Mouse (Mus musculus): ENCODE results near the gene Negr1. TPM values are rescaled to one million over a fixed set of nuclear protein-coding genes. Genes with fewer than 3 reads are reported as not detected.

Negr1 gene
- polyA plus RNA-seq, 1 experiment, result 16.4 TPM

DNA sequence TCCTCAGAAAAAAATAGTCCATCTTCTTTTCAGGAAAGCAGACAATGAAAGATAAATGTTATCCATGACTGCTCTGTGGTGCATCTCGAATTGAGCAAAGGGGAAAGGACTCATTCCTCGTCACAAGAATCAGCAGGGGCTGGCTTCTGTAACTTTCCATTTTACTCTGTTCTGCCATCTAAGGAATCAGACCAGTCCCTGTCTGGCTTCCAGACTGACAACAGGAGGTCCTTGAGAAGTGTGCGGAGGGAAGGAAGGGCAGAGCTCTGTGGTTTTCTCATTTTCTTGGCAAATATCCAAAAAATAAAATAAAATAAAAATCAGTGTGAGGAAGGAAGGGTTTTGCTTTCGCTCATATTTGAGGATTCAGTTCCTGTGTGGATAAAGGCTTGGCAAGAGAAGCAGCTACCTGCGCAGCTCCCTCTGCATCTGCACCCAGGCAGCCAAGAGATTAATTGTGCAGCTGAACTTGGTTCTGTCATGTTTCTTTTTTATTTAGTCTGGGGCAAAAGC is 373.2 kb downstream of the Negr1 start:
- Histone ChIP-seq H3K4me1 (ENCODE audit: control insufficient read depth, insufficient read depth, insufficient read length, low read length) (no peaks in the 10 kb centered on the region), H3K27ac (replicated peaks; ENCODE audit: low read depth, low read length) (no peak overlapping the region), H3K4me3 (ENCODE audit: insufficient read depth, low read depth, low read length) (no peak overlapping the region)

DNA sequence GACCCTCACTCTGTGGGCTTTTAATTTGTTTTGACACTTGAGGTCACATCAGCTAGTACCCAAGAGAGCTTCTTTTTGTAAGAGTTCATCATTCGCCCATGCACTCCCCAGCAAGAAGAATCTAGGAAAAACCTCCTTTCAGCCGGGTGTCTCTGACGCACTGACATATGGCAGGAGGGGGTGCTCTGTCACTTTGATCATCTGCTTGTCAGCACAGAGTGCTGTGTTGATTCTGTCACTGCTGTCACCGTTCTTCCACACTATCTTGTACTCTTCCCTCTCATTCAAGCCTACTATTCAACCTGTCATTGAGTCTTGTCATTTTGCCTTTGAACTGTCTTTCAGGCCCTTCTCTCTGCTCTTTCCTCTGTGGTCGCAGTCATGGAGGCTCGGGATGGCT is 385.8 kb downstream of the Negr1 start:
- no peak overlapping the region for H3K27ac ChIP-seq (replicated peaks; ENCODE audit: low read depth, low read length)
- no peak overlapping the region for H3K4me3 ChIP-seq (ENCODE audit: insufficient read depth, low read depth, low read length)
- H3K4me1 ChIP-seq (ENCODE audit: control insufficient read depth, insufficient read depth, insufficient read length, low read length), result no peaks in the 10 kb centered on the region

DNA sequence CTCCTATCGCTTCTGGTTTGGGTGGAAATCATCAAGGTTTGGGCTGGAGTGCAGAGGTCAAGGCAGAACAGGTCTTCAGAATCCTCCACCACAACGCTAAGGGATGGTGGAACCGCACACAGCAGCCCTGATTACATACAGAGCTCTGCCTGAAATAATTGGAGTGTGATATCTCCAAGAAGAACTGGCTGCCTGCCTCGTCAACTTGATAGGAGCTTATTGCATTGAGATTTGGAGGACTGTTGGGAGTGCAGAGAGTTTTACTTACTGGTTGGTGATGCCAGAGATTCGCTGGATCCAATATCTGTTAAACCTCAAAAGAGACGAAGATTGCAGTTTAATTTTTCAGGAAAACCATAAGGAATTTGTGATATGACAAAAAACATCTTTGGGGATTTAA is 391.4 kb downstream of the Negr1 start:
- Histone ChIP-seq H3K27ac (replicated peaks; ENCODE audit: low read depth, low read length) (no peak overlapping the region), H3K4me1 (ENCODE audit: control insufficient read depth, insufficient read depth, insufficient read length, low read length) (no peaks in the 10 kb centered on the region), H3K4me3 (ENCODE audit: insufficient read depth, low read depth, low read length) (no peak overlapping the region)

DNA sequence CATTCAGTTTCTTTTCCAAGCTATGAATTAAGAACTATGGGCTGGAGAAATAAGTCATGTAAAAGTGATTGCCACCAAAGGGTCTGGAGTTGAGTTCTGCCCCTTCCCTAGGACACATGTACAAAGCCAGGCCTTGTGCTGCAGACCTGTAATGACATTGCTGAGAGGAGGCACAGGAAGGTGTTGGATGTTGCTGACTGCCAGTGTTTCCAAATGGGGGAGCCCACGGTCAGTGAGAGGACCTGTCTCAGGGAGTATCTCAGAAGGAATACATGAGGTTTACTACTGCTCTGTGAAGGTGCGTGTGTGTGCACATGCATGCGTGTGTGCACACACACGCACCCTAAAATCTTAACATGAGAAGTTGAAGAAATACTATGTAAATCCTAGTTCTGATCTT is 393.5 kb downstream of the Negr1 start:
- Histone ChIP-seq H3K4me1 (ENCODE audit: control insufficient read depth, insufficient read depth, insufficient read length, low read length) (no peaks in the 10 kb centered on the region), H3K4me3 (ENCODE audit: insufficient read depth, low read depth, low read length) (no peak overlapping the region), H3K27ac (replicated peaks; ENCODE audit: low read depth, low read length) (no peak overlapping the region)

DNA sequence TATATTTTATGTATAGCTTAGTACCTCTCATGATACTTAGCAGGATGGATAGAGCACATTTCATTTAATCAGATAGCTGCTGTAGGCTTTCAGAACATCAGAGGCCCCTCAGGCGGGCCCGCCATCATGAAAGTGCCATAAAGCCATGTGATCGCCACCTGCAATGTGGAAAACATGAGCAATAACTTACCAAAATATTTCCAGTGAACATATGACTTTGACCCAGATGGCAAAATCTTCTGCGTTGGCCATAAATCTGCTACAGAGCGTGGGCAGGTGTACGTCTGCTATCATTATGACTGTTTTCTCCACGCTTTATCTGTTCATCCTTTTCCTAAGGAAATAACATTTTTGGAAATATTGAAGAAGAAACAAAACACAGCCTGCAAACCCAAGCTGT is 397.0 kb downstream of the Negr1 start:
- Histone ChIP-seq H3K4me1 (ENCODE audit: control insufficient read depth, insufficient read depth, insufficient read length, low read length) (no peaks in the 10 kb centered on the region), H3K4me3 (ENCODE audit: insufficient read depth, low read depth, low read length) (no peak overlapping the region), H3K27ac (replicated peaks; ENCODE audit: low read depth, low read length) (no peak overlapping the region)

DNA sequence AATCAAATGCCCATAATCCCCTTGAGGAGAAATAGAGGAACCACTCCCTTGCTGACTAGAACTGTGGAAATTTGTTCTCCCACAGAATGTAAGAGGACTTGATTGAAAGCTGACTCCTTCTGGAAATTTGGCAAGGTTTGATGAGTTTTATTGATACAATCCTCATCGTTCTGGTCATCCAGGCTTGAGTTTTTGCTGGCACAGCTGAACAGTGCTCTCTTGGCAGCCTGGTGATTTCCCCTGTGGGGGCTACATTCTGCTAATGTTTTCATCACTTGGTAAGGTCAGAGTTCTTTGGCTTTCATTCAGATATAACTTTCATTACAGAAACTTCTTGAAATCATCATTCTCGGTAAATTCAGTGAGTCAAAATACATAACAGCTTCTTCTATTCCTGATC is 407.2 kb downstream of the Negr1 start:
- no peak overlapping the region for H3K27ac ChIP-seq (replicated peaks; ENCODE audit: low read depth, low read length)
- H3K4me1 ChIP-seq (ENCODE audit: control insufficient read depth, insufficient read depth, insufficient read length, low read length), result peaks cover 2% of the 10 kb centered on the region; the same call in 1 of the 2 replicates
- H3K4me3 ChIP-seq (ENCODE audit: insufficient read depth, low read depth, low read length), result no peak overlapping the region

DNA sequence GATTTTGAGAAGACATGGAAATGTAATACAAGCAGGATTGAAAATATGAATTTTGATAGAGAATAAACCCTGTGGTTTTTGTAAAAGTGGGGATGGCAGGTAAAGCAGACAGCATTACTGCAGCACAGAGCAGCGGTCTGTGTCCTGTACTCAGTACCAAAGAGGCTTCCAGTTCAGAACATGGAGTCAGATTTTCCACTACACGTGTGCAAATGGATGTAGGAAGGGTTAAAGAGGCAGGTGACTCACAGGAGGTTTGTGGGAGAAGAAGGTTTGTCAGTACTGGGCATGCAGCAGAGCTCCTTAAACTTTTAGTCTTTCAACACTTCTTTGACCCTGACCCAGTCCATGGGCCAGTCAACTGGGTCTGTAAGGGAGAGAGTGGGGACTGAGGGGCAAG is 409.5 kb downstream of the Negr1 start:
- Histone ChIP-seq H3K4me1 (ENCODE audit: control insufficient read depth, insufficient read depth, insufficient read length, low read length) (peaks cover 2% of the 10 kb centered on the region; the same call in 1 of the 2 replicates), H3K4me3 (ENCODE audit: insufficient read depth, low read depth, low read length) (no peak overlapping the region), H3K27ac (replicated peaks; ENCODE audit: low read depth, low read length) (no peak overlapping the region)

DNA sequence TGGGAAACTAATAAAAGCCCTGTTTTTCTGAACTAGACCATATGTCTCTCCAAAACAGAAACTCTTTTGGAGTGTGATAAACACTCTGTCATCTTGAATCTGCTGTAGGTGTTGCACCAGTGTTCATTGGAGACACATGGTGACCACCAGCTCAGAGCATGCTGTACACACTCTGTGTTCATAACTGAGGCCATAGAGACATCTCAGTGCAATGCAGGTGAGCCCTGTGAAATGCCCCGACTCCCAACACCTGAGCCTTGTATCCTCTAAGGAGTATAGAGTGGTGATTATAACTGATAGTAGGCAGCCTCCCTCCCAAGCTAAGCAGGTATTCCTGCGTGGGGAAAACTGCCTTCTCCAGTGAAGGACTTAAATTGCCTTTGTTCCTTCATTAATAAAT is 415.2 kb downstream of the Negr1 start:
- Histone ChIP-seq H3K4me1 (ENCODE audit: control insufficient read depth, insufficient read depth, insufficient read length, low read length) (no peaks in the 10 kb centered on the region), H3K27ac (replicated peaks; ENCODE audit: low read depth, low read length) (no peak overlapping the region), H3K4me3 (ENCODE audit: insufficient read depth, low read depth, low read length) (no peak overlapping the region)

DNA sequence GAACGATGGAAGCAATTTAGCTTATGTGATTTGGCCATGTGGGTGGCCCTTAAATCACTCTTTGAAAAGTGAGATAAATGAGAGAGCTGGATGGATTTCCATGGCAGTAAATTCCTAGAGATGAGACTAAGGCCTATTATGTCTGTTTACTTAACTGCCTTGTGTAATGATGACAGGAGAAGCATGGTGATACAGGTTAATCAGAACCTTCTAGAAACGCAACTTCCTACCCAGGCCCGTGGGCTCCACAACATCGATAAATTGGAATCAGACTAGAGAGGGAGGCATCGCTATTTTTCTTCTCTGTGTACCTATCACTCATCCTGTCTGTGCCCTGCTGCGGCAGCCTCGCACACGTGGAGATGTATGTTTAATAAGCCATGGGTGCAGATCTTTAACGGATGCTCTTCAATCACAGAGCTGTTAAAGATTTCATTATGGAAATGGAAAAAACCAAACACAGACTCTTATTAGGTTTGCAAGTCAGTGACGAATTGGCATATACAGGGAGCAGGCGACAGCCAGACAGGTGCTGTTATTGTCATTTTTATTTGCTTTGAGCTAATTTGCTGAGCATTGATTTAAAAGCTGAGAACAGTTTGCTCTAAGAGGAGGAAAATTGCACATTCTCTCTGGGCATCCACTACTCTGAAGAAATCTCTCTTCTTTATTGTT is 418.6 kb downstream of the Negr1 start:
- no peaks in the 10 kb centered on the region for H3K4me1 ChIP-seq (ENCODE audit: control insufficient read depth, insufficient read depth, insufficient read length, low read length)
- no peak overlapping the region for H3K4me3 ChIP-seq (ENCODE audit: insufficient read depth, low read depth, low read length)
- H3K27ac ChIP-seq (replicated peaks; ENCODE audit: low read depth, low read length), result no peak overlapping the region

DNA sequence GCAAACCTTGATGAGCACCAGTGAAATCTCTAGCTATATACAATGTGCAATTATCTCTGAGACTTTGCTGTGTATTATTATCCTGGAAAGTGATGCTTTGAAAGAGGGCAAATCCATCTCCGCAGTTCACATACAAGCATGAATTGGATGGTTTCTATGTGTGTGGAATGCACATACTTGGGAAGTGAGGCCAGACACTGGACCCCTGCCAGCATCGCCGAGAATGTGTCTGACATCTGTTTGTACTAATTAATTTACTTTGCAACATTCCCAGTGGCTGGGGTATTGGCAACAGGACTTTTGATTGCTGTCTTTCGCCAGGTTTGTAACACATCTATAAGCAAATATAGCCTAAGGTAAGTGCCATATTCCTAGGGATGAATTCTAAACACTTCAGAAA is 420.5 kb downstream of the Negr1 start:
- H3K4me1 ChIP-seq (ENCODE audit: control insufficient read depth, insufficient read depth, insufficient read length, low read length), result no peaks in the 10 kb centered on the region
- H3K4me3 ChIP-seq (ENCODE audit: insufficient read depth, low read depth, low read length), result no peak overlapping the region
- H3K27ac ChIP-seq (replicated peaks; ENCODE audit: low read depth, low read length), result no peak overlapping the region

DNA sequence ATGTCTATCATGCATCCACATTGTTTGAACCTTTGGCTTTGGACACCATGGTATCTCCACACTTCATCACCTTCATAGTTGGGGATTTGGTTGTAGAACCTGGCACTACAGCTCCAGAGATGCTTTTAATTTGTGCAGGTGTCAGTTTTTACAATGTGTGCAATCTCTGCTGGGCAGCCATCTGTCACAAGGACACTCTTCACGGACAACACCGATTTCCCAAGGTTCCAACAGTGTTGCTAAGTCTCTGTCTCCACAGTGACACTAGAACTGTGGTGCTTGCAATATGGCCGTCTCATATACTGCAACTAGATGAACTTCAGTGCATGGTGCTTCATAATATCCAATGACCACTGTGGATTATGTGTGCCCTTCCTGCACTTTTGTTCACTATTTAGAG is 425.5 kb downstream of the Negr1 start:
- Histone ChIP-seq H3K4me3 (ENCODE audit: insufficient read depth, low read depth, low read length) (no peak overlapping the region), H3K4me1 (ENCODE audit: control insufficient read depth, insufficient read depth, insufficient read length, low read length) (no peaks in the 10 kb centered on the region), H3K27ac (replicated peaks; ENCODE audit: low read depth, low read length) (no peak overlapping the region)

DNA sequence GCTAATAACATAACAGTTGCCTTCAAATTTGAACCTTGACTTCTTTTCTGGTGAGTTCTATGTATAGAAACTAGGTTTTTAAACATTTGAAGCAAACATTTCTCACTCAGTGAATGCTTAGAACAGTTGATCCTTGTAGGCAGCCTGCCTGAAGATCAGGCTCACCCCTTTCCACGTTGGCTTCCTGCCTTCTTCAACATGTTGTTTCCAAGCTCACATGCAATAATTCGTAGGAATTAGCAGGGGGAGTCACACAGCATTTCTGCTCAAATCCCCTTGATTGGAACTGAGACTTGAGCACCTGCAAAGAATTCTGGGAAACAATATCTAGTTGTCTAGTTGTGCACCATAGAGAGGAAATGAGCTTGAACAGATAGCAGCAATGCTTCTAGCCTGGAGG is 430.6 kb downstream of the Negr1 start:
- H3K4me3 ChIP-seq (ENCODE audit: insufficient read depth, low read depth, low read length), result no peak overlapping the region
- no peak overlapping the region for H3K27ac ChIP-seq (replicated peaks; ENCODE audit: low read depth, low read length)
- H3K4me1 ChIP-seq (ENCODE audit: control insufficient read depth, insufficient read depth, insufficient read length, low read length), result no peaks in the 10 kb centered on the region

DNA sequence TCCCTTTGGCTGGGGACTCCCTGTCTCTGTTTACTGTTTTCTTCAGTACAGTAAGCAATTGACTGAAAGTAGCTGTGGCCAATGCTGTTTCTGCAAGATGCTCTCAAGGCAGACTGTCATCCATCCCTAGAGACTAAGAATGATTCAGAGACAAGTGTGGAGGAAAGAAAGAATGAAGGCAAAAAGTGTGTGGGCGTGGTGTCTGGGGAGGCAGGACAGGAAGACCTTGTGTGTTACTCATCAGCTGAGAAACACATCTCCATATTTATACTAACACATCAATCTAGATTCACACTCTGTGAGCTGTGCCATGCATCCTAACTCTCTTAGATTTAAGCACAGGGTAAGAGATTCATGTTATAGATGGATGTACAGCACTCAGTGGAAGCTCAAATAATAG is 431.2 kb downstream of the Negr1 start:
- no peak overlapping the region for H3K27ac ChIP-seq (replicated peaks; ENCODE audit: low read depth, low read length)
- no peak overlapping the region for H3K4me3 ChIP-seq (ENCODE audit: insufficient read depth, low read depth, low read length)
- H3K4me1 ChIP-seq (ENCODE audit: control insufficient read depth, insufficient read depth, insufficient read length, low read length), result no peaks in the 10 kb centered on the region

DNA sequence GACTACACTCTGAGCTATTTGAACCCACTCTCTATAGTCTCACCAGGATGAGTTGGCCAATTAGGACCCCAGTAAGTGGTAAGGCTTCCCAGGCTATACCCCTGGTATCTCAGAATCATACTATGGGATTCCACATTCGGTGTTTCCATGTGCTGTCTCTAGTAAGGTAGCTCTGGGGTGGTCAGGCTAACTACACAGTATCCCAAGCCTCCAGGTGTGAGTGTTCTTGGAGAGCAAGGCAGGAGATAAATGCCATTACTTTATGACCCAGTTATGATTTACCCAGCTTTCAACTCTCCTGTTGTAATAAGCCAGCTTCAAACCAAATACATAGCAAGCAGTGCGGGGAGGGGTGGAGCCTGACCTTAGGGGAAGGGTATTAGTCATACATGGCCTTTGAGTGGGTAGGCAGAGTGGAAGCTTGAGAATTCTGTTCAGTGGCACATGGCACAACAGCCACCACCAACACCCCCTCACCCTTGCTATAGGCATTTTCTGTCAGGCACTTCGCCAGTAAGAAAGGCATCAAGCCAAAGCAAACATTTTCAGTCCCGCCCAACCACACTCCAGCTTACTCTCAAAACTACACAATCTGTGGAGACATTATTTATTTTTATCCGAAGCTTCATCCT is 437.7 kb downstream of the Negr1 start:
- Histone ChIP-seq H3K27ac (replicated peaks; ENCODE audit: low read depth, low read length) (no peak overlapping the region), H3K4me1 (ENCODE audit: control insufficient read depth, insufficient read depth, insufficient read length, low read length) (no peaks in the 10 kb centered on the region), H3K4me3 (ENCODE audit: insufficient read depth, low read depth, low read length) (no peak overlapping the region)

DNA sequence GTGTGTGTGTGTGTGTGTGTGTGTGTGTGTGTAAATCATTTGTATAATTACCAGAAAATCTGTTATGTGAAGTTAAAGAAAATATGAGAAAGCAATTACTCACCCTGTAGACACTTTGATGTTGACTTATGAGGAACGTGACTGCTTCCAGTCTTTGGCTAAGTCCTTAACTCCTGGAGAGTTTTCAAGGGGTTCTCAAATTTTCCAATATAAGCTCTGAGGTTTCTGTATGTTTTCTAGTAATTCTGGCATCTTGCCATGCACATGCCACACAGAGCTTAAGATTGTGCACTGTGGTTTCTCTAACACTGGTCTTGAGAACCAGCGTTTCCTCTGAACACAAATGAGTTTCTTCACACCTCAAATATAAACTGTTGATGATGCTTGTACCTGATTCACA is 460.0 kb downstream of the Negr1 start:
- no peak overlapping the region for H3K27ac ChIP-seq (replicated peaks; ENCODE audit: low read depth, low read length)
- H3K4me3 ChIP-seq (ENCODE audit: insufficient read depth, low read depth, low read length), result no peak overlapping the region
- no peaks in the 10 kb centered on the region for H3K4me1 ChIP-seq (ENCODE audit: control insufficient read depth, insufficient read depth, insufficient read length, low read length)

DNA sequence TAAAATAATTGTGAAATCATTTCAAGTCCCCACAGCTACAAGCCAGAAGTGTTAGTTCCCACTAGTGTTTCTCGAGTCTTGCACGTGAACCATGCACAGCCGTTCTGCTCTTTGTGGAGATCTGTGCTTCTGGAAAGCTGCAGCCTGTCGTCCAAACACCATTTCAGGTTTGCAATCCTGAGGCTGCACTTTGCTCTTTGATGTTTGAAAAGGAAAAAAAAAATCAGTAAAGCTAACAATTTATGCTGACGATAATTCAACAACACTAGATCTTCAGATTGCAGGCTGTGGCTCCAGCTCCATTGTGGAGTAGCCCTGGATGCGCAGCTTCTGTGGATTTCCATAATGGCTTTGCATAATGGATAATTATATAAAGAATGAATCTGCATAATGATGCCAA is 463.0 kb downstream of the Negr1 start:
- Histone ChIP-seq H3K4me3 (ENCODE audit: insufficient read depth, low read depth, low read length) (no peak overlapping the region), H3K27ac (replicated peaks; ENCODE audit: low read depth, low read length) (no peak overlapping the region), H3K4me1 (ENCODE audit: control insufficient read depth, insufficient read depth, insufficient read length, low read length) (no peaks in the 10 kb centered on the region)

All from brown adipose tissue, adult 24 weeks (tissue).